Mouse (Mus musculus) Patski (cell line): ENCODE data around the gene Gm28539. TPM values are rescaled to one million over a fixed set of nuclear protein-coding genes. Genes with fewer than 3 reads are reported as not detected.
"Not testable (repeated sequence)": the region's sequence is repeated elsewhere in the genome, so short reads cannot be mapped to it uniquely, and the experiment has no call there.

Source experiments
- ATAC-seq: fragments of 100-300 bp; one replicate; pipeline ENCODE4 v1.8.0; 2021
- CTCF ChIA-PET: fragments of 350-600 bp; sonication (Branson Sonifier 250); formaldehyde crosslinking; loops from one replicate; lab custom pipeline; 2022; ENCODE audit warnings: inconsistent platforms; lab: Charles Lee
- POLR2A ChIA-PET: fragments of 350-600 bp; sonication (Branson Sonifier 250); formaldehyde crosslinking; loops from one replicate; lab custom pipeline; 2022; ENCODE audit warnings: antibody characterized with exemption, inconsistent platforms; lab: Charles Lee
- DNase-seq: peaks from one replicate; pipeline ENCODE4 v3.0.0-alpha.2; 2011; ENCODE audit warnings: low read depth, low spot score
- H3K27me3 ChIP-seq: fragments of 371-371 bp; one replicate; pipeline ENCODE4 v1.5.1; 2021
- CTCF ChIP-seq: fragments of 100-300 bp; IDR thresholded peaks from one replicate; pipeline ENCODE4 v1.5.1; 2021
- in situ Hi-C: fragments of 300-500 bp; cut with MboI; formaldehyde crosslinking; loops from 3 replicates; pipeline ENCODE4 v1.11.1; 2018; ENCODE audit warnings: low pct_unique_long_range_greater_than_20kb, mixed read lengths
- polyA plus RNA-seq: library from polyadenylated mRNA; unstranded; gene quantifications from one replicate; pipeline ENCODE4 v1.2.3, GENCODE M21; 2021

Gm28539 gene
- polyA plus RNA-seq, 1 experiment from 2014 or later, result 10.8 TPM

DNA sequence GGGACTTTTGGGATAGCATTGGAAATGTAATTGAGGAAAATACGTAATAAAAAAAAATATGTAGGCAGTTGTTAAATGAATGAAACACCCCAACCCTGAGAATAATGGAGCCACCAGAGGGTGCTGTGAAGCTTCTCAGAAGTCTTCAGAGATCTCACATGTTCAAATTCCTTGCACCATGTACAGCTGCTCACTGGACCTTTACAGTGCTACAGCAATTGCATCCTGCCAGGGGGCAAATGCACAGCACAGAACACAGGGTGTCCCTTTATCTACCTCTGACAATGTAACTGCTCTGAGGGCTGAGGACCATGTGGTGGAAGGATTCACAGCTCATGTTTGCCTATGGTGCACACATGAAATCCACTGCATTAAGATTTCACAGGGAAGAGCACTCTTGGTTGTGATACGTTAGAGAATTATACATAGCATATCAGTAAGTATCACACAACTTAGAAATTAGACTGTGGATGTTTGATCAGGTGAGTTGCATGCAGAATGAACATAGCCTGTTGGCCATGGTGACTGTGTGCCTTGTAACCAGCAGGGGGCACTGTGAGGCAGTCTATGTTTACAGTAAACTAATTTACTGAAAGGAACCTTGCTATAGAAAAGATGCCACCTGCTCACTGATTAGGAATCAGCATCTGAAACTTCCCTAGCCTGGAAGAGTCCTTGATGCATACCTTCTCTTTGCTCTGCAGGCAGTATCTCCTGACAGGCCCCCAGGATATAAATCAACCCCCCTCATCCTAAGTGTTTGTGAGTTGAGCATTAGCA lies 166.4 kb downstream of the Gm28539 start:
- H3K27me3 ChIP-seq, result peaks cover 10% of the 10 kb centered on the region
- TF ChIP-seq CTCF, result peak; percentile 60
- DNase-seq, ATAC-seq, POLR2A ChIA-PET: not testable (repeated sequence)
- CTCF ChIA-PET, result interaction anchor here (0.7 kb wide), 1 partner anchor 82 kb away, joined by 3 read pairs; no protein-coding TSS in a partner anchor
- in situ Hi-C loops, result loop anchor here (10.0 kb wide), 1 partner anchor 392 kb away; no protein-coding TSS in a partner anchor

DNA sequence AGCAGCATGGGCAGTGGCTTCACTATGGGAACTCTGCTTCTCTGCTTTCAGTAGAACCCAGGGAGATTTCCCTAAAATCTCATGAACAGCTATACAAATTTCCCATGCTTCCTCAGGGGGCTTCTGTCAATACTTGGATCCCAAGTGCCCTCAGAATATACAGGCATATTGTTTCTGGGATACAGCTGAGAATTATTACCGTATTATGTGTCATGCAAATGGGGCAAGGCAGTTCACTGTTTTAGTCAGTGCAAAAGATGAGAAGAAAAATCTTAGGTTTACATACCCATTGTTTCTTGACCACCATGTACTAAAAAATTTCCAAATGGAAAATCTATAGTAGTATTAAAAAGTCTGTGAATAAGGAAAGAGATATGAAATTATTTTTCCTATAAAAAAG lies 167.4 kb downstream of the Gm28539 start:
- ATAC-seq, result no peak
- DNase-seq, result no peak
- H3K27me3 ChIP-seq, result peaks cover 7% of the 10 kb centered on the region
- TF ChIP-seq CTCF, result no peak
- ChIA-PET CTCF (interaction anchor here (0.7 kb wide), 1 partner anchor 81 kb away, joined by 3 read pairs; no protein-coding TSS in a partner anchor), POLR2A (no interaction called here)
- in situ Hi-C loops, result loop anchor here (10.0 kb wide), 1 partner anchor 391 kb away; no protein-coding TSS in a partner anchor

DNA sequence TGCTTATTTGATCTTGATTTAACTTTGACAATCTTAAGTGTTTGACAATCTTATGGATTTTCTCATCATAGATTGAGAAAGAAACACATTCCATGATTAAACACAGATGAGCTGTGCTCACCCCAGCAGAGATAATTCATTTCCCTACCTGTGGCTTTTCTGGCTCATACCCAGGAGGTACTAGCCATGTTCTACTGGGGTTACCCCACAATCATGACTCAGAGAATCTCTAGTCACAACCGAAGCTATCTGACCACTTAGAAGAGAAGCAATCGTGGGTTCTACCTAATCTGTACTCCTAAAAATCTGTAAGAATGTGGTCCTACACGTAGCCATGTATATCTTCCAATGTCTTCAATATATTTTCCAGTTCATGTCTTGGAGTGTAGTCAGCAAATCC lies 168.9 kb downstream of the Gm28539 start:
- no peak for DNase-seq
- in situ Hi-C loops, result loop anchor here (10.0 kb wide), 1 partner anchor 390 kb away; no protein-coding TSS in a partner anchor
- POLR2A ChIA-PET, result no interaction called here
- no peak for TF ChIP-seq CTCF
- peaks cover 13% of the 10 kb centered on the region for H3K27me3 ChIP-seq
- ATAC-seq, result no peak
- CTCF ChIA-PET, result no interaction called here

Other genes with a start within 250 kb of the Gm28539 start
- 0.13 TPM for gene Tbx1, start 245.9 kb upstream of the Gm28539 start, polyA plus RNA-seq
- gene Gp1bb, start 214.2 kb upstream of the Gm28539 start, polyA plus RNA-seq, result 0.91 TPM
- 6.1 TPM for gene Gm49601, start 210.2 kb upstream of the Gm28539 start, polyA plus RNA-seq
- gene Sept5, start 206.6 kb upstream of the Gm28539 start, polyA plus RNA-seq, result 28.2 TPM
- gene Cldn5, start 59.7 kb upstream of the Gm28539 start, polyA plus RNA-seq, result not detected
- gene Ufd1, start 24.8 kb upstream of the Gm28539 start, polyA plus RNA-seq, result 73.0 TPM
- gene Cdc45, start 24.6 kb upstream of the Gm28539 start, polyA plus RNA-seq, result 20.0 TPM
- 17.6 TPM for gene 2510002D24Rik, start within 50 bp of the Gm28539 start, polyA plus RNA-seq
- 80.1 TPM for gene Mrpl40, start 40.3 kb downstream of the Gm28539 start, polyA plus RNA-seq
- 53.8 TPM for gene Hira, start 40.5 kb downstream of the Gm28539 start, polyA plus RNA-seq